Mouse (Mus musculus) erythroblast, embryonic 14.5 days (primary cell): ENCODE data around the gene Fam168b. TPM values are rescaled to one million over a fixed set of nuclear protein-coding genes. Genes with fewer than 3 reads are reported as not detected.

Source experiments
- H3K27me3 ChIP-seq: 2 replicates; pipeline ENCODE4 v1.6.1; 2012; ENCODE audit warnings: inconsistent platforms; ENCODE audit not compliant: control insufficient read depth
- H3K36me3 ChIP-seq: 2 replicates; pipeline ENCODE4 v1.6.1; 2012; ENCODE audit warnings: mild to moderate bottlenecking, inconsistent platforms; ENCODE audit not compliant: control insufficient read depth
- H3K4me1 ChIP-seq: 2 replicates; pipeline ENCODE4 v1.6.1; 2012; ENCODE audit warnings: inconsistent platforms; ENCODE audit not compliant: control insufficient read depth
- H3K4me3 ChIP-seq: replicated peaks from 2 replicates; pipeline ENCODE3; 2012; ENCODE audit warnings: moderate library complexity, mild to moderate bottlenecking, inconsistent platforms
- H3K9me3 ChIP-seq: 2 replicates; pipeline ENCODE4 v1.6.1; 2012; ENCODE audit warnings: low read length, inconsistent platforms, mixed read lengths; ENCODE audit not compliant: control insufficient read depth
- GATA1 ChIP-seq: IDR thresholded peaks from 2 replicates; pipeline ENCODE4 v1.6.1; 2012; ENCODE audit warnings: low read length, inconsistent platforms, mixed read lengths
- TAL1 ChIP-seq: IDR thresholded peaks from 3 replicates; pipeline ENCODE4 v1.6.1; 2012; ENCODE audit warnings: low read length, inconsistent platforms, mixed read lengths
- polyA plus RNA-seq: library from polyadenylated mRNA; stranded (reverse); fragments of >175 nt; gene quantifications from 2 replicates; pipeline ENCODE4 v1.2.3, GENCODE M21; 2012

The Fam168b gene
- polyA plus RNA-seq, result 5.2 and 5.4 TPM in 2 replicates

GRCm38 (mm10) chr1:34842887-34843618, at the start of gene Fam168b:
Gene Fam168b (minus strand): TSS chr1:34843065.
- Histone ChIP-seq H3K9me3 (no peaks in the 10 kb centered on the region), H3K36me3 (peaks cover 13% of the 10 kb centered on the region), H3K4me1 (peaks cover 47% of the 10 kb centered on the region), H3K27me3 (no peaks in the 10 kb centered on the region), H3K4me3 (peak within 1 kb of the TSS; percentile 86)
- TF ChIP-seq GATA1 (no peak), TAL1 (no peak)

- Histone ChIP-seq H3K36me3 (no peaks in the 10 kb centered on the region), H3K27me3 (no peaks in the 10 kb centered on the region), H3K4me1 (no peaks in the 10 kb centered on the region), H3K4me3 (no peak overlapping the region), H3K9me3 (no peaks in the 10 kb centered on the region)
- TF ChIP-seq TAL1, result no peak
- no peak for TF ChIP-seq GATA1
Observed at GRCm38 (mm10) chr1:34892466-34892865, 49.6 kb upstream of the Fam168b start.

- TF ChIP-seq GATA1, result no peak
- TF ChIP-seq TAL1, result no peak
- H3K9me3 ChIP-seq, result no peaks in the 10 kb centered on the region
- no peaks in the 10 kb centered on the region for H3K4me1 ChIP-seq
- H3K36me3 ChIP-seq, result no peaks in the 10 kb centered on the region
- H3K4me3 ChIP-seq, result no peak overlapping the region
- H3K27me3 ChIP-seq, result no peaks in the 10 kb centered on the region
Observed at GRCm38 (mm10) chr1:34891559-34892289, 48.9 kb upstream of the Fam168b start.

- no peak for TF ChIP-seq TAL1
- no peak for TF ChIP-seq GATA1
- no peaks in the 10 kb centered on the region for H3K27me3 ChIP-seq
- H3K4me3 ChIP-seq, result no peak overlapping the region
- H3K4me1 ChIP-seq, result no peaks in the 10 kb centered on the region
- peaks cover 3% of the 10 kb centered on the region for H3K9me3 ChIP-seq
- H3K36me3 ChIP-seq, result no peaks in the 10 kb centered on the region
Observed at GRCm38 (mm10) chr1:34883776-34884175, 40.9 kb upstream of the Fam168b start.

- H3K4me1 ChIP-seq, result no peaks in the 10 kb centered on the region
- H3K36me3 ChIP-seq, result no peaks in the 10 kb centered on the region
Observed at GRCm38 (mm10) chr1:34879611-34880010, 36.7 kb upstream of the Fam168b start.

GRCm38 (mm10) chr1:34873551-34873950, 30.7 kb upstream of the Fam168b start:
- TF ChIP-seq TAL1, result no peak
- no peak for TF ChIP-seq GATA1
- H3K4me1 ChIP-seq, result peaks cover under 1% of the 10 kb centered on the region; the same call in 1 of the 2 replicates
- no peak overlapping the region for H3K4me3 ChIP-seq
- no peaks in the 10 kb centered on the region for H3K9me3 ChIP-seq
- peaks cover 13% of the 10 kb centered on the region for H3K36me3 ChIP-seq
- H3K27me3 ChIP-seq, result no peaks in the 10 kb centered on the region

More at GRCm38 (mm10) chr1:34879611-34880010, 36.7 kb upstream of the Fam168b start:
- Histone ChIP-seq H3K9me3 (peaks cover 3% of the 10 kb centered on the region), H3K27me3 (no peaks in the 10 kb centered on the region), H3K4me3 (no peak overlapping the region)
- TF ChIP-seq TAL1 (no peak), GATA1 (no peak)

GRCm38 (mm10) chr1:34871170-34871569, 28.3 kb upstream of the Fam168b start:
- Histone ChIP-seq H3K4me1 (peaks cover 8% of the 10 kb centered on the region), H3K36me3 (peaks cover 15% of the 10 kb centered on the region), H3K4me3 (no peak overlapping the region), H3K27me3 (no peaks in the 10 kb centered on the region), H3K9me3 (no peaks in the 10 kb centered on the region)
- TF ChIP-seq GATA1 (no peak), TAL1 (no peak)

- Histone ChIP-seq H3K36me3 (peaks cover 20% of the 10 kb centered on the region), H3K4me1 (peaks cover 13% of the 10 kb centered on the region), H3K4me3 (no peak overlapping the region), H3K27me3 (no peaks in the 10 kb centered on the region), H3K9me3 (no peaks in the 10 kb centered on the region)
- TF ChIP-seq GATA1, result no peak
- TF ChIP-seq TAL1, result no peak
Observed at GRCm38 (mm10) chr1:34869231-34869630, 26.4 kb upstream of the Fam168b start.

GRCm38 (mm10) chr1:34868391-34868790, 25.5 kb upstream of the Fam168b start:
- H3K4me1 ChIP-seq, result peaks cover 13% of the 10 kb centered on the region
- no peak overlapping the region for H3K4me3 ChIP-seq
- TF ChIP-seq GATA1, result no peak
- no peak for TF ChIP-seq TAL1
- no peaks in the 10 kb centered on the region for H3K27me3 ChIP-seq
- peaks cover 21% of the 10 kb centered on the region for H3K36me3 ChIP-seq
- H3K9me3 ChIP-seq, result no peaks in the 10 kb centered on the region
